Mouse (Mus musculus) urinary bladder, adult 18-20 months (tissue): Measurements from ENCODE around the gene Stard3nl.
"Not testable (repeated sequence)": the region's sequence is repeated elsewhere in the genome, so short reads cannot be mapped to it uniquely, and the experiment has no call there.

Source experiments
- DNase-seq, 2 experiments: peaks; one replicate each; pipeline ENCODE4 v3.0.0; 2022; ENCODE audit warnings: low spot score in 2 of 2, mixed read lengths in 2 of 2

The Stard3nl gene

DNA sequence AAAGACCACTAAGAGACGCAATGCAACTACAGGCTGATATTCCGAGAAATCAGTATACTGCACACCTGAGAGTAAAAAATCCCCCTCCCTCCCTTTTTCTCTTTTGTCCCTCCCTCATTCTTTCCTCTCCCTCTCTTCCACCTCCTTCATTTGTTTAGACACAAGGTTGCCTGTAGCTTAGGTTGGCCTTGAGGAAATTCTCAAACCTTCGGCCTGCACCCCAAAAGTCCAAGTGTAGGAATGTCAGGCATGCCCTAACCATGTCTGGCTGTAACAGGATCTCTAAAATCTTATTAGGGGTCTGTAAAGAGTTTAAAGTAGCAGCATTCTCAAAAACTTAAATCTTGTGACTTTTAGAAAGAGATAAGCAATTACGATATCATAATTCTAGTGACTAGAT, 10.4 kb downstream of the Stard3nl start:
- no peak for DNase-seq

DNA sequence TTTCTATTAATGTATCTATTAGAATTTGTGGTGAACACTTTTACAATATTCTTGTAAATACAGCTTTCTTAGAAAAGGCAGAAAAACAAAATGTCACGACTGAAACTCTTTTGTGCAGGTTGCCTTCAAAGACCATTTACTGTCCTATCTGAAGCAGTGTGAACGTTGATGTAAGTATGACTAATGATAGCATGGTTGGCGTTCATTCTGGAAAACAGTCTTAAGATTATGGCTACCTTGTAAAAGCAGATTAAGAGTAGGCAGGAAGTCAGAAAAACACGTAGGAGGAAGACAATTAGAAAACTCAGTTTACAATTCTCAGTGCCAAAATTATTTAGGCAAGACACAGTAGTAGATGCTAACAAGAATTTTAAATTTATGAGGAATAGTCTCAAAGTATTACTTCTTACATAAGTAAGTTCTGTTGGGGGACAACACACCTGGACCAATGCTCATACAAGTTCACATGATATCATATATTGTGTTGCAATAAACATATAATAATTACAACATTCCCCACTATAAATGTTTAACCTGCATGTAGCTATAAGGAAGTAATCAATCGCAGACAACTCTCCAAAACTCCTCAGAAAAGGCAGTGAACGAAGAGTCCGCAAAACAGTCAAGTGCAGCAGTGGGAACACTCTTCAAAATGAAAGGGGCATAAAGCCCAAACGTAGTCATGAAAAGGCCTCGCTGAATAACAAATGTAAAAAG, 14.3 kb downstream of the Stard3nl start:
- DNase-seq: no peak

DNA sequence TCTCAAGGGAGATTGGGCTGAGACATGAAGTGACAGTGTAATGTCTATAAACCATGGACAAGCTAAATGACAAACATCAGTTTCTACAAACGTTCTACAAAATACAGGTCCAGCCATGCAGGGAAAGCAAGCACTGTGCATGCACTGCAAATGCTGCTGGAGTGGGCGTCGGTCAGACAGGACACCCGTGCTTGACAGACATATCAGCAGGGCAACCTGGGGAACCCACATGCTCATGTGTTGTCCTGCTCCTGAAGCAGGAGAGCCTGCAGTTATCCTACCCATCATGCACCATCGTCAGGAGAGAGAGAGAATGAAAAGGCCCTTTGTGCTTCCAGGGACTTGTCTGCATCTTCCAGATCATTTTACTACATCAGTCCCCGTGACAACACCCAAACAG, 16.3 kb downstream of the Stard3nl start:
- no peak for DNase-seq

DNA sequence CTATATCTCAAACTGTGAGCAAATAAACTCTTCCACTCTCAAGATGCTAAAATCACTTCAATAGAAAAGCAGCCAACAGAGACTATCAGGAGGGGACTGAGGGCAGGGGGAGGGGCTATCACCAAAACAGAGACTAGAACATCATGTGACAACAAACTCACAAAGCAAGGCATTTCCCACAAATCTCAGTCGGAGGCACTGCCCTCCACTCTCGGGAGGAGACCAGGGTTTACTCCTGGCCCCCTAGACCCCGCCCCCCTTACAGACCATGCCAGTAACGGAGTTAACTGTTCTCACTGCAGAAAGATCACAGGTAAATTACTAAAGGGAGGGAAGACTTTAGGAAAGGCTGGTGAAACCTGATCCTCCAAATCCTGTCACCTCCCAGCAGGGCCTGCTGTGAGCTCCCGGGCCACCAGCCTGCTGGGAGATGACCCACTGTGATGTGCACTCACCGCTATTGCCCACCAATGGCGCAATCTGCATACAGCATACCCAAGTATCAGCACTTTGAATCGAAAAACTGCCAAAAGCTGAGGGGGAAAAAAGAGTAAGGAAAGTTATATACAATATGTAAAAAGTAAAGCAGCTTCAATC, 23.4 kb downstream of the Stard3nl start:
- no peak for DNase-seq

DNA sequence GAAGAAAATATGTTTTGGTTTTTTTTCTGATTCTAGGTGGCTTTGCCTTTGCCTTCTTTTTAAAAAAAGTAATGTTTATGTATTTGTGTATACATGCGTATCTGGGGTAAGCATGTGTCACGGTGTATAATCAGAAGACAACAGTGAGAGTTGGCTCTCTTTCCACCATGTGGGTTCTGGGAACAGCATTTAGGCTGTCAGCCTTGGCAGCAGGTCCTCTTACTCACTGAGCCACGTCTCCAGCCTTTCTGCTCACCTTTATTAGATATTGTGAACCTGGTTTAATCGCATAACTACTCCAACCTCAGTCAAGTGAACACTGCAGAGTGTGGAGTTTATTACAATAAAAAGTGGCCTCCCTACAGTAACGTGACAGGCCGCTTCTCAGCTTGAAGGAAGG, 26.8 kb downstream of the Stard3nl start:
- DNase-seq: no peak

DNA sequence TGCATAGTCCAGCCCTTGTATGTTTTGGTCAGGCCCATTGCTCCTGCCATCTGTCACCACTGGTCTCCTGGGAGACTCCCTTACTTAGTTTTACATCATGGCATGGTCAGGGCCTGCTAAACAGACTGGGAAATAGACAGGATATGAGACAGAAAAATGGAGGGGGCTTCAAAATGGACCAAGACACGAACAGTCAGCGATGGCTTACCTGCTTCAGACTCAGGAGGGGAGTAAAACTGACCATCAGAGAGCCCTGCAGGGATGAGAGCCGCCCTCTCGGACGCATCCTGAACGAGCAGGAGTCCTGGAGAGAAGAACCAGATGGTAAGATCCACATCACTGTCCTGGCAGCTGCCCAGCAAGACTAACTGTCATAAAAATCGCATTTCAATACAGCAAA, 28.1 kb downstream of the Stard3nl start:
- DNase-seq: no peak

DNA sequence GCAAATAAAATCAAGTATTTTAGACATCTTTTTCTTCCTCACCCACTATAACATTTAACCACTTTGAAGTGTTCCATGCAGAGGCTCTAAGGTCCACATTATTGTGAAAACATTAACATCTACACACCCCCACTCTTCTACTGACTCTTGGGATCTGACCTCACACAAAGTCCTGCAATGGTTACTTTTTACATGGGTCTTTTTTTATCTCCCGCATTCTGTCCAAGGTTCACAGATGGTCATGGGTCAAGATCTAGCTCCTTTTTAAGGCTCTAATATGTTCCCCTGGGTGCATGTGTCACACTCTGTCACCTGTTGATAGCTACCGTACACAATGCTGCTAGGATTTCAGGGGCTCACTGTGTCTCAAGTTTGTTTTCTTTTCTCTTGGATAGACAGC, 28.7 kb downstream of the Stard3nl start:
- no peak for DNase-seq

DNA sequence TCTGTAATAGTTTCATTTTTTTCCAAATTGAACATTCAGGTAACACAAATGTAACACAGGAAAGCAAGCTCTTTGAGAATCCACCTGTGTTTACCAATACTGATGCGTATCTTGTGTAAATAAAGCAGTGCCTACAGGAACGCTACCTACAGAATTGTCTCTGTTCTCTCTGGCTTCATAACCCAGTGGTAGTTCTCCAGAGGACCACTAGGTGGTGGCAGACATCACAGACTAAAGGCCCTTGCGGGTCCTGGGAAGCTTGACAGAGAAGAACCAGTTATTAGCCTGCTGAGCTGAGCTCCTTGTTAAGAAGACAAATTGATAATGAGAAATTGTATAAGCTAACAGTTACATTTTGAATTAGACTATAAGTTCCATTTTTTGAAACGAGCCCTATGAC, 30.0 kb downstream of the Stard3nl start:
- peak in 1 of 2 experiments; percentile 21 for DNase-seq

DNA sequence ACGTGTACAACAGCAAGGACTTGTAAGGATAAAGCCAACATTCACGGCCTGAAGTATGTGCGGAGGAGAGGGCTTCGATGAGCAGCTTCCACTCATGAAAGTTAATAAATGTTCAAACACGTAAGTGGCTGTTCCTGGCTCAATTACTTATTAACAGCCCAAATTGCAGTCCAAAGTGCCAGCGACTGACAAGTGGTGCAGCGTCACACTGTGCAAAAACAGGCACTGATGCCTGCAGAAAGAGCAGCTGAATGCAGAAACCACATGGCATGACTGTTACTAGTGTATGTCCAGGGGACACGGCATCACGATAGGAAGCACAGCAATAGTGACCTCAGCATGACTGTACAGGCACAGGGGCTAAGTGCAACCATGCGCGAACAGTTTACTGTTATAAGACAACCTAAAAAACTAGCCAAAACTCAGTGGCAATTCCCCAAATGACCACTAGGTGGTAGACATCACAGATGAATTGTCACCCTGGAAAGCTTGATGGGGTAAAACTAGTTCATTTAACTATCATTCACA, 31.3 kb downstream of the Stard3nl start:
- DNase-seq: no peak

DNA sequence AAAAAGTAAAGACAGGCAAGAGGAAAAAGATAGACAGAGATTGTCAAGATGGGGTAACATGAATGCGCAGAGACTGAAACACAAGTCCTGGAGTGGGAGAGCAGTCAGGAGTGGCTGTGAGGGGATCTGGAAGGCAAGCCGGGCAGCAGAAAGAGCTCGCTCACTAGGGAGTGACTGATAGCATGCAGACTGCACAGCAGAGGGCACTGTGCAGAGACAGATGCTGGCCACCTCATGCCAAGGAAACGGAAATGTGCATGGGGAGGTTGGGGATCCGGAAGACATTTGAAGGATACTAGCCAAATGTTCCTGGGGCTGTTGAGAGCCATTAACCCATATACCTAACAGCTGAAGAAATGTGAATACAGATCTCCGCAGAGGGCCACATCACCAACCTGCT, 33.2 kb downstream of the Stard3nl start:
- no peak for DNase-seq

DNA sequence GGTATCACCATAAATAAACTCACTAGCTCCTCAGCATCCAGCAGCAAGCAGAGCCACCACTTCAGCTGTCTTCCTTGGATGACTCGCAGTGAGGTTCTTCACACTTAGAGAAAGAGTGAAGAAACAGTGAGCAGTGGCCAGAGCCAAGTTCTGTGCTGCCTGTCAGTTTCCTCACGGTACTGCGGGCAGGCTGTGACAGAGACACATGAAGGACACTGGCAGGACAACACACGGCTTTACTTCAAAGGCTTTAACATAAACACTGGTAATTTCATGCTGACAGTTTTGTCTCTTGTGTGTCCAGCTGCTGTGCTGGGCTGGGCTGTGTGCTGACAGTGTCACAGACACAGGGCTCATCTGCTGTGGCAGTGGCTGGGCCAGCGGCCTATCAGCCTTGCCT, 37.6 kb downstream of the Stard3nl start:
- DNase-seq: no peak

DNA sequence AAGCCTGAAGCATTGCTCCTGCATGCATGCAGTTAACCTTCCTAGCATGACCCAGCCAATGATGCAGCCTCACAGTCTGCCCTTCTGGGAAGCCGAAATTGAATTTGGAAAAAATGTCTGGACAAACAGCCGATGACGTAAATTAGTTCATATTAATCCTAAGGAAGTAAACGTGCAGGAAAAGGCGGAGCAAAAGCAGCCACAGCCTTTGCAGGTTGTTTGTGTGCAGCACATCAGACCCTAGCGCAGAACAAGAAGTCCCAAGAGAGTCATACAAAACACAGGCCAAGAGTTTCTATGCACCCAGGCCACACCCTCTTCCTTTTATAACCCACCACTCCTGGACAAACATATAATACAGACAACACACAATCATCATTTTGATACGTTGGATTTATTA, 38.3 kb downstream of the Stard3nl start:
- no peak for DNase-seq

DNA sequence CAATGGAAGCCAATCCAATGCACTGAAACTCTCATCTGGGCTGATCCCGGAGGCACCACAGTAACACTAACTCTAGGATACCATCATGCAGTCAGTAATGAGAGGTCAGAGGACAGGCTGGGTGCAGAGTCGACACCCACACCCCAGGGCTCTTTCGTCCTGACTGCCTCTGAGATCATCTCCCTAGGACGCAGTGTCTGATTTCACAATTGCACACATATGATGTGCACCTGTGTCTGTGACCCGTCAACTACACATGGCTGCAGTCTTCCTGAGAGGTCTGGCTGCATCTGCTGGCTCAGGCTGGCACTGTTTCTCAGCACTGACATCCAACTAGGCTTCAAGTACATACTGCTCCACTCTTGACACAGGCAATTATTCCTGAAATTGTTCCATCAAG, 38.9 kb downstream of the Stard3nl start:
- no peak for DNase-seq

DNA sequence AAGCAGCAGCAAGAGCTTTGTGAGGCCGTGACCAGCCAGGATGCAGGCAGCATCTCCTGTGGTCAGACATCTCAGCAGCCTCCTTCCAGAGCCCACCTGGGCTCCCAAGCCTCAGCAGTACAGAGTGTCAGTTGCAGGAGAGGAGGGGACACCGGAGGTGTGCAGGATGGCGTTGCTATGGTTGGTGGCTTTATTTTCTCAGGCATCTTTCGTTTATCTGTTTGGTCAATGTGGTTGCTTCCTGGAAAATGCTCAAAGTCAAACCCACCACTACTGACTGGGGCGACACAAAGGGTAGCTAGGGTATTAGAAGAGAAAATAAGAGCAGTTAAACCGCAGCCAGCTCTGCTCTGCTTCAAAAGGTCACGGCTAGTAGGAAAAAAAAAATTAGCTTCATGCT, 39.5 kb downstream of the Stard3nl start:
- no peak for DNase-seq

DNA sequence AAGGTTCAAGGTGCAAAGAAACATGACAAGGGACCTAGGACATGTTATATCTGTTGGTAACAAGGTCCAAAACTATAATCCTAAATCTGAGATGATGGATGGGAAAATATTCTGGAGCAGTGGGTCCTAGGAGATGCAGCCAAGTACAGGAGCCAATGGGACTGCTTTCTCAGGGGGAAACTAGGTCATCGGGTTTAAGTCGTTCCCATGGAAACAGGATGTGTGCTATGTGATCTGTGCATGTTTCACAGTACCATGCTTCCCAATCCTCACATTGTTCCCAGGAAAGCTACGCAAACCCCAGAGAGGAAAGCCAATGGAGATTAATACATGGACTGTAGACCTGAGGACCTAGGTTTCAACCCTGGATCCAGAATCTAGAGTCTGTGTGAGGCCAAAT, 42.8 kb downstream of the Stard3nl start:
- no peak for DNase-seq

DNA sequence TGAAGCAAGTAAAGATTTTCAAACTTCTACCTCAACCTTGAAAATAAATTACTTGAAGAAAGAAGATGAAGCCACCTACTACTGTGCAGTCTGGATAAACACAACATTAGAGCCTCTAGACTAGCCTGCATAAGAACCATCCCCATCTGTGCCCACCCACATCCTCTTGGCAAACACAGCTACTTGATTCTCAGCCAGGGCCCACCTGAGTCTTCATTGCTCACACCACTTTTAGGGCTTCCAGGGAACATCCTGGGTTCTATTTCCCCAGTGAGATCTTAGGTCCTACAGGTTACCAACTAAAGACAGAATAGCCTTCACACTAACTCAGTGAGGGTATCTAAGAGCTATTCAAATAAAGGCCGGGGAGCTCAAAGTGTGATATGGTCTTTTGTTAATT, 55.2 kb downstream of the Stard3nl start:
- not testable (repeated sequence) for DNase-seq

DNA sequence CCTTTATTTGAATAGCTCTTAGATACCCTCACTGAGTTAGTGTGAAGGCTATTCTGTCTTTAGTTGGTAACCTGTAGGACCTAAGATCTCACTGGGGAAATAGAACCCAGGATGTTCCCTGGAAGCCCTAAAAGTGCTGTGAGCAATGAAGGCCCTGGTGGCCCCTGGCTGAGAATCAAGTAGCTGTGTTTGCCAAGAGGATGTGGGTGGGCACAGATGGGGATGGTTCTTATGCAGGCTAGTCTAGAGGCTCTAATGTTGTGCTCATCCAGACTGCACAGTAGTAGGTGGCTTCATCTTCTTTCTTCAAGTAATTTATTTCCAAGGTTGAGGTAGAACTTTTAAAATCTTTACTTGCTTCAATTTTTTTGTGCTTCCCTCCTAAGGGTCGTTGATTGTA, 59.3 kb downstream of the Stard3nl start:
- DNase-seq: not testable (repeated sequence)
